Mouse (Mus musculus): ENCODE data around the gene Bahd1. TPM values are rescaled to one million over a fixed set of nuclear protein-coding genes. Genes with fewer than 3 reads are reported as not detected.
A peak's percentile ranks its signal among the peaks of the same experiment; 100 is the strongest.

The Bahd1 gene
- polyA plus RNA-seq, 1 experiment from 2014 or later: 3.5 TPM

DNA sequence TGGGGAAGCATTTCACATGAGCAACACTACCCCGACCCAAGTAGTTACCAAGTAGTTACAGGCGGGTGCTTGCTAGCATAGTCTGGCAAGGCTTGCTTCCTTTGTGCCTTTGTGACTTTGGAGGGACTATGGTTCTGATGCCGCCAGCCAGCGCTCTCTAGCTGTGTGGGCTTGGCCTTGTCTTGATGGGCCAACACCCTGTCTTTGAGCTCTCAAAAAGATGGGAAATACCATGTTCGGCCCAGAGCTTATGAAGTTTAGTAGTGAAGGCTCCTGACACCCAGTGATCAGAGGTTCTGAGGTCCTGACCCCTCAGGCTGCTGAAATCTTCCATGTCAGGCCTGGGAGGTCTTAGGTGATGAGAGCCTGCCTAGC, 5.9 kb downstream of the Bahd1 start:
- Histone ChIP-seq H3K27ac (ENCODE audit: low read length) (no peak overlapping the region), H3K4me1 (ENCODE audit: insufficient read depth, low read length) (peaks cover 17% of the 10 kb centered on the region; the same call in 1 of the 2 replicates), H3K9me3 (ENCODE audit: low read length) (no peaks in the 10 kb centered on the region), H3K4me3 (ENCODE audit: low read length) (no peak overlapping the region), H3K36me3 (ENCODE audit: insufficient read depth, low read length) (no peaks in the 10 kb centered on the region), H3K4me2 (replicated peaks; ENCODE audit: low read depth, low read length) (no peak overlapping the region), H3K9ac (replicated peaks; ENCODE audit: low read length) (no peak overlapping the region), H3K27me3 (ENCODE audit: insufficient read depth, low read length) (0 out of 2 replicates have a peak, but pooled peaks cover 5% of the 10 kb centered on the region)
- 75% methylated on average over 5 of the region's 5 CpGs for WGBS
- ATAC-seq (ENCODE audit: low FRiP score, low TSS enrichment): no peak

DNA sequence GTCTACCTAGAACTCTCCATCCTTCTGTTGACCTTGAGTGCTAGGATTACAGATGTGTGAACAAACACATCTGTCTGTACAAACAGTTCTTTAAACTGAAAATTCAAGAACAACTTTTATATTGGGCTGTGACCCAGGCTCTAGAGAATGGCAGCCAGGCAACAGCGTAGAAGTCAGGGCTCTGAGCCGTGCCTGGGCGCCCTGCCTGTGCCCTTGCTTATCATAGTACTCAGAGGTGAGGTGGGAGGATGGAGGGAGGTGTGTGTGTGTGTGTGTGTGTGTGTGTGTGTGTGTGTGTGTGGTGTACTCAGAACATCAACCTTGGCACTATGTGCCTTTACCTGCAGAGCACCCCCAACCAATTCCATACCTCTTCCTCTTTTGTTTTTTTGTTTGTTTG, 7.6 kb downstream of the Bahd1 start:
- H3K27ac ChIP-seq (ENCODE audit: low read length): no peak overlapping the region
- 78% methylated on average over 3 of the region's 3 CpGs for WGBS
- ATAC-seq (ENCODE audit: low FRiP score, low TSS enrichment): no peak

DNA sequence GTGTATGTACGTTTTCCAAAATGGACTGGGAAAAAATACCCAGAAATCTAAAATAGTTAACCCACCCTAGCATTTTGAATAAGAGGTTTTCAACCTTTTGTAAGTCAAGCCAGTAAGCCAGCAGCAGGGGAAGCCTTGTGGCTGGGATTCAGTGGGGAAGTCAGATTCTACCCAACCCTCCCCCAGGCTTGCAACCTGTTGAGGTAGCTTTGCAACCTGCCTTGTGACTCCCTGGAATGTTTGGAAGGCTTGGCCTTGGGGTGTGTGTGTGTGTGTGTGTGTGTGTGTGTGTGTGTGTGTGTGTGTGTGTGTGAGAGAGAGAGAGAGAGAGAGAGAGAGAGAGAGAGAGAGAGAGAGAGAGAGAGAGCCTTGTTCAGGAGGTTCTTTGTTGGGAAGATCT, 9.0 kb downstream of the Bahd1 start:
- Histone ChIP-seq H3K4me1 (ENCODE audit: insufficient read depth, low read length) (peaks cover 24% of the 10 kb centered on the region), H3K4me2 (replicated peaks; ENCODE audit: low read depth, low read length) (no peak overlapping the region), H3K27me3 (ENCODE audit: insufficient read depth, low read length) (0 out of 2 replicates have a peak, but pooled peaks cover 3% of the 10 kb centered on the region), H3K4me3 (ENCODE audit: low read length) (no peak overlapping the region), H3K36me3 (ENCODE audit: insufficient read depth, low read length) (no peaks in the 10 kb centered on the region), H3K9ac (replicated peaks; ENCODE audit: low read length) (no peak overlapping the region), H3K9me3 (ENCODE audit: low read length) (no peaks in the 10 kb centered on the region), H3K27ac (ENCODE audit: low read length) (no peak overlapping the region)
- no peak for ATAC-seq (ENCODE audit: low FRiP score, low TSS enrichment)
- 81% methylated on average over 1 of the region's 1 CpGs for WGBS

More for the DNA sequence above, 7.6 kb downstream of the Bahd1 start:
- H3K27me3 ChIP-seq (ENCODE audit: insufficient read depth, low read length): 0 out of 2 replicates have a peak, but pooled peaks cover 5% of the 10 kb centered on the region
- peaks cover 17% of the 10 kb centered on the region; the same call in 1 of the 2 replicates for H3K4me1 ChIP-seq (ENCODE audit: insufficient read depth, low read length)
- H3K4me2 ChIP-seq (replicated peaks; ENCODE audit: low read depth, low read length): no peak overlapping the region
- no peaks in the 10 kb centered on the region for H3K9me3 ChIP-seq (ENCODE audit: low read length)
- H3K4me3 ChIP-seq (ENCODE audit: low read length): no peak overlapping the region
- H3K9ac ChIP-seq (replicated peaks; ENCODE audit: low read length): no peak overlapping the region
- no peaks in the 10 kb centered on the region for H3K36me3 ChIP-seq (ENCODE audit: insufficient read depth, low read length)

DNA sequence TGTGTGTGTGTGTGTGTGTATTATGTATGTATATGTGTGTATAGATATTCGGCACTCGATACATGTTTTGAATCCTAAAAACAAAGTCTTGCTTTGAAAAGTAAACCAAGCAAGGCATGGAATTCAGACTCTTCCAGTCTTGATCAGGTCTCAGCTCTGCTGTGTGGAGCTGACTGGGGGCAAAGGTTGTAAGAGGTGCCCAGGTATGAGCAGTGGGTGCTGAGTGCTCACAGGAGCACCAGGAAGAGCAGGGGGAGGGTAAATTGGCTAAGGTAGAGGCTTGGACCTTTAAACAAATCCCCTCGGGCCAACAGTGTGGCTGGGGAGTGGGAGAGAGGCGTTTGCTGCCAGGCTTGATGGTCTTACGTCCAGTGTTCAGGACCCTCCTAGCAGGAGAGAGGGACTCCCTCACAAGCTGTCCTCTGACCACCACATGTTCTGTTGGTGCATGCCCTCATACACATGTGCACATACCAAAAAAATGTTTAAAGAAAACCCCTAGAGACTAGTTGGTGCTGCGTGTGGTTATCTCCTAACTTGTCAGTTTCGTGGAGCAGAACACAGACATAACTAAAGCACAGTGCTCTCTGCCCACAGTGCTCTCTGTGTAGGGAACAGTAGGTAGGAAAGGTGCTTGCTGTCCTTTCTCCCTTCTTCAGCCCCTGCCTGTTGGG, 10.6 kb downstream of the Bahd1 start:
- no peak for ATAC-seq (ENCODE audit: low FRiP score, low TSS enrichment)
- Histone ChIP-seq H3K4me1 (ENCODE audit: insufficient read depth, low read length) (peaks cover 25% of the 10 kb centered on the region), H3K4me2 (replicated peaks; ENCODE audit: low read depth, low read length) (no peak overlapping the region), H3K27ac (ENCODE audit: low read length) (no peak overlapping the region), H3K9me3 (ENCODE audit: low read length) (no peaks in the 10 kb centered on the region), H3K36me3 (ENCODE audit: insufficient read depth, low read length) (no peaks in the 10 kb centered on the region), H3K9ac (replicated peaks; ENCODE audit: low read length) (no peak overlapping the region), H3K4me3 (ENCODE audit: low read length) (no peak overlapping the region), H3K27me3 (ENCODE audit: insufficient read depth, low read length) (no peaks in the 10 kb centered on the region)
- WGBS: 75% methylated on average over 7 of the region's 7 CpGs

DNA sequence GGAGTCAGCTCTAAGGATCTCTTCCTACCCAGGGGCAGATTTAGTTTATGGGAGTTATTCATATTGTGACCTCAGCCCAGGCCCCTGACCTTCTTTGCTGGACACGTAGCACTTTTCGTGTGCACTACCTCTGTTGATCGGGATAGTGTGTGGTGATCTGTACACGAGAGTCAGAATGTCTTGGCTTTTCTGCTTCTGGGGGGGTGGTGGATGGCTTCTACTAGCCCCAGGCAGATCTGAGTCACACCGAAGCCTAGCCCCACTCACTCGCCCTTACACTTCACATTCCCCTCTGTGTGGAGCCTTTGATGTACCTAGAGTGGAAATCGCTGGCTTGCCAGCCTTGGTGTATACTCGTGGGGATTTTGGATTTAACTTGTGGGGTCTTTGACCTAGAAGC, 12.5 kb downstream of the Bahd1 start:
- Histone ChIP-seq H3K9ac (replicated peaks; ENCODE audit: low read length) (no peak overlapping the region), H3K27ac (ENCODE audit: low read length) (no peak overlapping the region), H3K9me3 (ENCODE audit: low read length) (no peaks in the 10 kb centered on the region), H3K4me3 (ENCODE audit: low read length) (no peak overlapping the region), H3K36me3 (ENCODE audit: insufficient read depth, low read length) (peaks cover 9% of the 10 kb centered on the region; the same call in 1 of the 2 replicates), H3K4me1 (ENCODE audit: insufficient read depth, low read length) (peaks cover 25% of the 10 kb centered on the region), H3K4me2 (replicated peaks; ENCODE audit: low read depth, low read length) (no peak overlapping the region), H3K27me3 (ENCODE audit: insufficient read depth, low read length) (no peaks in the 10 kb centered on the region)
- WGBS: 67% methylated on average over 8 of the region's 8 CpGs
- ATAC-seq (ENCODE audit: low FRiP score, low TSS enrichment): no peak

DNA sequence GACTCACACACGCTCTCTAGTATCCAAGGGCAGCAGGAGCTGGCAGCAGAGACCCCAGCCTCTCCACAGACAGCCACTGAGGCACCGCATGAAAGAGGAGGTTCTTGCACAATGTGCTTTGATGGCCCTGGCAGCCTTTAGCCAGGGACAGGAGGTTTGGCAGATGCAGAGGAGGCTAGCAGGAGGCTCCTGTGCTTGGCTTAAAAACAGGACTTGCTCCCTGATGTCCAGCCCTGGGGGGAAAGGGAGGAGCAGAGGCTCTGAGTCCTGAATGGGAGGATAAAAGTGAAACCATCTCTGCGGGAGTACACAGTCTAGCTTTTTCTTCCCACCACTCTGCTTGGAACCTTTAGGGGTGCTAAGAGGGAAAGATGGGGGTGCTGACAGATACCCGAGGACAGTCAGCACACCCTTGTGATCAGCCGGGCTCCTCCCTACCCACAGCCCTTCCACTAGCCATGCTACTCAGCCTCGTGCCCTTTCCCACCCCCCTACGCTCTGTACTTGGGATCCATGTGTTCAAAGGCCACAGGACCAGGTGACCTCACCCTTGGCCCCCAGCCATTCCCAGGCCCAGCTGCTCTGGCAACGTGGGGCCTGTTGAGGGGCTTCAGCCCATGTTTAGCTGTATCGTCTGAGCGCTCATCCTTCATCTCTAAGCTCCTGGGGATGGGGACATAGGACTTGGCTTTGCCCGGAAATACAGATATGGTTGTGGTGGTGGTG, 13.5 kb downstream of the Bahd1 start:
- ATAC-seq (ENCODE audit: low FRiP score, low TSS enrichment): 0 out of 2 replicates have a peak, but pooled peaks have one; percentile 14
- H3K27ac ChIP-seq (ENCODE audit: low read length): no peak overlapping the region
- peaks cover 20% of the 10 kb centered on the region for H3K4me1 ChIP-seq (ENCODE audit: insufficient read depth, low read length)
- no peak overlapping the region for H3K4me2 ChIP-seq (replicated peaks; ENCODE audit: low read depth, low read length)
- WGBS: 56% methylated on average over 11 of the region's 11 CpGs
- no peak overlapping the region for H3K9ac ChIP-seq (replicated peaks; ENCODE audit: low read length)
- no peaks in the 10 kb centered on the region for H3K9me3 ChIP-seq (ENCODE audit: low read length)
- peaks cover 9% of the 10 kb centered on the region; the same call in 1 of the 2 replicates for H3K36me3 ChIP-seq (ENCODE audit: insufficient read depth, low read length)
- H3K27me3 ChIP-seq (ENCODE audit: insufficient read depth, low read length): no peaks in the 10 kb centered on the region
- H3K4me3 ChIP-seq (ENCODE audit: low read length): no peak overlapping the region

DNA sequence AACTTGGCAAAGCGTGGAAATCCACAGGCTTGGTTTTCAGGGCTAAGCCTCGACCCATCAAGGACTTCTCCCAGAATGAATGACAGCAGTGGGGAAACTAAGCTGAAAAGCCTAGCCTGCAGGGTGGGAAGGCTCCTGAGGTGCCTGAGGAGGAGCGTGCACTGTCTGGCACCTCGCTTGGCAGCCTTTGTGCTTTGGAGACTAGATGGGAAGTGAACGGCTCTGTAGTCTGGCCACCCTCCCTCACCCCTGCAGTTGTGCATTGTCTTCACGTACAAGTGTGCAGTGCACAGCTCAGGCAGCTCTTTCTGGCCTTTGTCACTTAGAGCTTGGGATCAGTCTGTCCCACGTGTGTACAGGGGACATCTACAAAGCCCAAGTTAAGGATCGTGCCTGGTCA, 14.5 kb downstream of the Bahd1 start:
- peaks cover 17% of the 10 kb centered on the region for H3K4me1 ChIP-seq (ENCODE audit: insufficient read depth, low read length)
- H3K36me3 ChIP-seq (ENCODE audit: insufficient read depth, low read length): peaks cover 14% of the 10 kb centered on the region
- H3K27ac ChIP-seq (ENCODE audit: low read length): no peak overlapping the region
- no peak overlapping the region for H3K9ac ChIP-seq (replicated peaks; ENCODE audit: low read length)
- H3K9me3 ChIP-seq (ENCODE audit: low read length): no peaks in the 10 kb centered on the region
- WGBS: 69% methylated on average over 8 of the region's 8 CpGs
- H3K4me2 ChIP-seq (replicated peaks; ENCODE audit: low read depth, low read length): no peak overlapping the region
- H3K27me3 ChIP-seq (ENCODE audit: insufficient read depth, low read length): no peaks in the 10 kb centered on the region
- no peak for ATAC-seq (ENCODE audit: low FRiP score, low TSS enrichment)
- H3K4me3 ChIP-seq (ENCODE audit: low read length): no peak overlapping the region

DNA sequence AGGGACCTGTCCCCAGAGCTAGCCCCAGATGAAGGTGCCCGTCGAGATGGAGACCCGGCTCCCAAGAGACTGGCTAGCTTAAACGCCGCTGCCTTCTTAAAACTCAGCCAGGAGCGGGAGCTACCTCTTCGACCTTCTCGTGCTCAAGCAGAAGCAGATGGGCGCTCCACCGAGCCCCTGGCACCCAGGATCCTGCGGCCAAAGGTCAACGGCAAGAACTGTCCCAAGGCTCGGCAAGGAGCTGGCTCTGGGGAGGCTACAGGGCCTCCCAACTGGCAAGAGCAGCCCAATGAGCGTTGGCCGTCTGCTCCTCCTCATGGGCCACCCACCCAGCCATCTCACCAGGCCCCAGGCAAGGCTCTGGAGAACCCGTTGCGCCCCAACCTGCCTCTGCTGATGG, 16.3 kb downstream of the Bahd1 start:
- no peak overlapping the region for H3K27ac ChIP-seq (ENCODE audit: low read length)
- 87% methylated on average over 17 of the region's 17 CpGs for WGBS
- H3K36me3 ChIP-seq (ENCODE audit: insufficient read depth, low read length): peaks cover 16% of the 10 kb centered on the region
- H3K9ac ChIP-seq (replicated peaks; ENCODE audit: low read length): no peak overlapping the region
- peaks cover 15% of the 10 kb centered on the region for H3K4me1 ChIP-seq (ENCODE audit: insufficient read depth, low read length)
- H3K4me3 ChIP-seq (ENCODE audit: low read length): no peak overlapping the region
- no peaks in the 10 kb centered on the region for H3K27me3 ChIP-seq (ENCODE audit: insufficient read depth, low read length)
- H3K9me3 ChIP-seq (ENCODE audit: low read length): no peaks in the 10 kb centered on the region
- no peak overlapping the region for H3K4me2 ChIP-seq (replicated peaks; ENCODE audit: low read depth, low read length)
- no peak for ATAC-seq (ENCODE audit: low FRiP score, low TSS enrichment)

DNA sequence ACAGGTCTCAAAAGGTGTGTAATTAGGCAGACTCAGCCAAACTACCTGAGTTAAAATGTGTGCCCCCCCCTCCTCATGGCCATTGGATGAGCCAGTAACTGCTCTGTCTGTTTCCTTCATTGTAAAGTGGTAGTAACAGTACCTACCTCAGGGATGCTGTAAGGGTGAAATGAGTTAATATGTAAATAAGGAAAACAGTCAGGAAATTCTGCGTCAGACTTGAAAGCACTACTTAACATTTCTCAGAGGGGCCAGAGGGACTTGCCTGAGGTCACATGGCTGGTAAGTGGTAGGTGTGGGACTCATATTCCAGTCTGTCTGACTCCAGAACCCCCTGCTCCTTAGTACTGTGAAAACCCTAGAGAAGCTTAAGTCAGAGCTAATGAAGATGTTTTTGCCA, 18.4 kb downstream of the Bahd1 start:
- Histone ChIP-seq H3K4me2 (replicated peaks; ENCODE audit: low read depth, low read length) (no peak overlapping the region), H3K27me3 (ENCODE audit: insufficient read depth, low read length) (no peaks in the 10 kb centered on the region), H3K36me3 (ENCODE audit: insufficient read depth, low read length) (peaks cover 23% of the 10 kb centered on the region), H3K4me1 (ENCODE audit: insufficient read depth, low read length) (peaks cover 7% of the 10 kb centered on the region), H3K27ac (ENCODE audit: low read length) (no peak overlapping the region), H3K9me3 (ENCODE audit: low read length) (no peaks in the 10 kb centered on the region), H3K4me3 (ENCODE audit: low read length) (no peak overlapping the region), H3K9ac (replicated peaks; ENCODE audit: low read length) (no peak overlapping the region)
- no peak for ATAC-seq (ENCODE audit: low FRiP score, low TSS enrichment)
- 37% methylated on average over 1 of the region's 1 CpGs for WGBS

DNA sequence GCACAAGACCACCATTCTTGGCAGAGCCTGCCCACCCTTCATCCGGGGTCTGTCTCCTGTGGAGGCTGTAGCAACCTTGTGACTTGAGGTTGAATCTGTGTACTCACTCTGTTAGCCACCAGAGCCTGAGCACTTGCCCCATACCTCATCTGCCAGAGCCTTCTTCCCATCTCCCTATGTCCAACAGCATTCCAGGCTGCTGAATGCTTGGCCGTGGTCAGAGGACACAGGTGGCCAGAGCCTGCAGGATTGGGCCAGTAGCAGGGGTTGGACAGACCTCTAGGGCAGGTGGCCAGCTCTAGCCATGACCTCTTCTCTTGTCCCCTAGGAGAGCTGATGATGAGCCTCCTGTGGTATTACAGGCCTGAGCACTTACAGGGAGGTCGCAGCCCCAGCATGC, 20.3 kb downstream of the Bahd1 start:
- Histone ChIP-seq H3K36me3 (ENCODE audit: insufficient read depth, low read length) (peaks cover 23% of the 10 kb centered on the region), H3K4me3 (ENCODE audit: low read length) (no peak overlapping the region), H3K4me1 (ENCODE audit: insufficient read depth, low read length) (no peaks in the 10 kb centered on the region), H3K9me3 (ENCODE audit: low read length) (no peaks in the 10 kb centered on the region), H3K27ac (ENCODE audit: low read length) (no peak overlapping the region), H3K27me3 (ENCODE audit: insufficient read depth, low read length) (no peaks in the 10 kb centered on the region), H3K4me2 (replicated peaks; ENCODE audit: low read depth, low read length) (no peak overlapping the region), H3K9ac (replicated peaks; ENCODE audit: low read length) (no peak overlapping the region)
- ATAC-seq (ENCODE audit: low FRiP score, low TSS enrichment): no peak
- 75% methylated on average over 3 of the region's 3 CpGs for WGBS

All from kidney, embryonic 16.5 days (tissue).